Mouse (Mus musculus): Measurements from ENCODE around the gene Sap30l. TPM values are rescaled to one million over a fixed set of nuclear protein-coding genes. Genes with fewer than 3 reads are reported as not detected.
"Not testable (repeated sequence)": the region's sequence is repeated elsewhere in the genome, so short reads cannot be mapped to it uniquely, and the experiment has no call there.

The Sap30l gene
- total and polyA plus RNA-seq, 3 experiments, result 17.1 to 23.1 (median 20.8) TPM

GRCm38 (mm10) chr11:57819999-57820581 is 18.7 kb downstream of the Sap30l start (continued):
- TF ChIP-seq SIN3A (IDR thresholded peaks at IDR 0.05; ENCODE audit: low read length), result no peak
- TF ChIP-seq UBTF (IDR thresholded peaks at IDR 0.05; ENCODE audit: low read depth, low read length), result 0 out of 2 replicates have a peak, but pooled peaks have one; percentile 35
- no peak for TF ChIP-seq MYC (IDR thresholded peaks at IDR 0.05; ENCODE audit: low read depth, low read length)
- no peak for TF ChIP-seq HCFC1 (IDR thresholded peaks at IDR 0.05; ENCODE audit: low read depth, low read length)
- no peak for TF ChIP-seq PAX5 (IDR thresholded peaks at IDR 0.05; ENCODE audit: low read length)
- TF ChIP-seq JUN (IDR thresholded peaks at IDR 0.05; ENCODE audit: insufficient read depth, low read depth, low read length), result no peak
- no peak for TF ChIP-seq NRF1 (IDR thresholded peaks at IDR 0.05; ENCODE audit: low read depth, low read length)
- no peak for TF ChIP-seq TCF12 (IDR thresholded peaks at IDR 0.05; ENCODE audit: low read depth, low read length)
- TF ChIP-seq JUND (conservative IDR thresholded peaks at IDR 0.05; ENCODE audit: low read depth, low read length), result no peak

DNA sequence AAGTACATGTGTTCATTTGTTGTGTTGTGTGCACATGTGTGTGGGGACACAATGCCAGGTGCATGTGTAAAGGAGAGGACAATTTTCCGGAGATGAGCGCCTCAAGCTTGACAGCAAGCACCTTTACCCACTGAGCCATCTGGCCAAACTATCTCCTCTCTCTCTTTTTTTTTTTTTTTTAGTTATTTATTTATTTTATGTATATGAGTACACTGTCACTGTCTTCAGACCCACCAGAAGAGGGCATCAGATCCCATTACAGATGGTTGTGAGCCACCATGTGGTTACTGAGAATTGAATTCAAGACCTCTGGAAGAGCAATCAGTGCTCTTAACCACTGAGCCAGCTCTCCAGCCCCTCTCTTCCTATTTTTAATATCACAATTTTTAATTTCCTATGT is 21.7 kb downstream of the Sap30l start:
- dilution Hi-C loops (cut with MboI; ENCODE audit: extremely low pct_ligation_motif_present, extremely low pct_unique_long_range_greater_than_20kb, low sequenced_read_pairs); H3K79me2 ChIP-seq (replicated peaks; ENCODE audit: control insufficient read depth, extremely low read depth, insufficient read depth, poor library complexity, severe bottlenecking); H3K27ac ChIP-seq (ENCODE audit: insufficient read depth, low read depth); H3K36me3 ChIP-seq (replicated peaks in 1 of 2; ENCODE audit: control insufficient read depth in 1 of 2, insufficient read depth in 1 of 2, low read length in 1 of 2); DNase-seq (ENCODE audit: extremely low read depth); H3K4me3 ChIP-seq (replicated peaks in 1 of 3; ENCODE audit: low read depth in 2 of 3, low read length in 2 of 3, poor library complexity in 1 of 3); H3K9me3 ChIP-seq (replicated peaks; ENCODE audit: low read length); H3K4me1 ChIP-seq (ENCODE audit: control insufficient read depth in 1 of 2, insufficient read depth in 2 of 2); H3K4me2 ChIP-seq (ENCODE audit: insufficient read depth, low read depth, poor library complexity, severe bottlenecking); H3K9ac ChIP-seq (ENCODE audit: insufficient read depth, low read depth): not testable (repeated sequence)
- in situ Hi-C loops (cut with MboI; ENCODE audit: low pct_ligation_motif_present, low pct_unique_long_range_greater_than_20kb, low sequenced_read_pairs), result loop anchor here (5.0 kb wide), 1 partner anchor 109 kb away; no protein-coding TSS in a partner anchor
- TF ChIP-seq CTCF (conservative IDR thresholded peaks at IDR 0.05 in 1 of 2, IDR thresholded peaks at IDR 0.05 in 1 of 2; ENCODE audit: low read depth in 2 of 2, low read length in 2 of 2) (peak in 1 of 2 experiments; percentile 45; a peak in 2 of 4 replicates), ZNF384 (IDR thresholded peaks at IDR 0.05; ENCODE audit: low read depth, low read length) (peak; percentile 57; the same call in 1 of the 2 replicates)
- peaks cover 32% of the 10 kb centered on the region for H3K27me3 ChIP-seq (replicated peaks)

DNA sequence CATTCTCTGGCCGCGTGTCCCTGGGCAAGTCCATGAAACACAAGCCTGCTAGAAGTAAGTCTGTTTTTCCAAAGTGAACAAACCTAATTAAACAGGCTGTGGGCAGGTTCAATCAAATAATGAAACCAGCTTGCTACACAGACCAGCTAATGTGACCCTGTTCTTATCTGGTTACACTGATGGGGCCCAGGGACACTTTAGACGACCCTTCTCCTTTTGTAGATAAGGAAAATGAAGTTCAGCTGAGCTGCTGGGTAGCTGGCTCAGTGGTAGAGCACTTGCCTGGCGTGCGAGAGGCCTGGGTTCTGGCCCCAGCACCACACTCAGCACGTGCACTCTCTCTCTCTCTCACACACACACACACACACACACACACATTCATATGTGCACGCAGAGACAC is 22.3 kb downstream of the Sap30l start:
- dilution Hi-C loops (cut with MboI; ENCODE audit: extremely low pct_ligation_motif_present, extremely low pct_unique_long_range_greater_than_20kb, low sequenced_read_pairs), result no loop called here

More for the DNA sequence above, 22.3 kb downstream of the Sap30l start:
- Histone ChIP-seq H3K4me1 (ENCODE audit: control insufficient read depth in 1 of 2, insufficient read depth in 2 of 2) (peaks cover 0 to 3% of the 10 kb centered on the region in 2 experiments; a peak in 1 of 4 replicates), H3K79me2 (replicated peaks; ENCODE audit: control insufficient read depth, extremely low read depth, insufficient read depth, poor library complexity, severe bottlenecking) (no peaks in the 10 kb centered on the region), H3K27ac (ENCODE audit: insufficient read depth, low read depth) (no peak overlapping the region), H3K27me3 (replicated peaks) (peaks cover 37% of the 10 kb centered on the region), H3K4me3 (replicated peaks in 1 of 3; ENCODE audit: low read depth in 2 of 3, low read length in 2 of 3, poor library complexity in 1 of 3) (no peak overlapping the region), H3K9ac (ENCODE audit: insufficient read depth, low read depth) (no peak overlapping the region), H3K36me3 (replicated peaks in 1 of 2; ENCODE audit: control insufficient read depth in 1 of 2, insufficient read depth in 1 of 2, low read length in 1 of 2) (no peaks in the 10 kb centered on the region), H3K9me3 (replicated peaks; ENCODE audit: low read length) (no peaks in the 10 kb centered on the region), H3K4me2 (ENCODE audit: insufficient read depth, low read depth, poor library complexity, severe bottlenecking) (no peak overlapping the region)
- in situ Hi-C loops (cut with MboI; ENCODE audit: low pct_ligation_motif_present, low pct_unique_long_range_greater_than_20kb, low sequenced_read_pairs), result loop anchor here (5.0 kb wide), 1 partner anchor 109 kb away; no protein-coding TSS in a partner anchor
- no peak for DNase-seq (ENCODE audit: extremely low read depth)
- TF ChIP-seq NELFE (IDR thresholded peaks at IDR 0.05; ENCODE audit: low read depth, low read length) (no peak), MYC (IDR thresholded peaks at IDR 0.05; ENCODE audit: low read depth, low read length) (no peak), MEF2A (IDR thresholded peaks at IDR 0.05; ENCODE audit: borderline replicate concordance, low read depth, low read length) (no peak), MAX (IDR thresholded peaks at IDR 0.05; ENCODE audit: low read length) (no peak), SIN3A (IDR thresholded peaks at IDR 0.05; ENCODE audit: low read length) (no peak), ETS1 (conservative IDR thresholded peaks at IDR 0.05; ENCODE audit: low read depth, low read length) (no peak), POLR2AphosphoS2 (IDR thresholded peaks at IDR 0.05; ENCODE audit: low read depth, low read length) (no peak), HCFC1 (IDR thresholded peaks at IDR 0.05; ENCODE audit: low read depth, low read length) (no peak), JUN (IDR thresholded peaks at IDR 0.05; ENCODE audit: insufficient read depth, low read depth, low read length) (no peak), CTCF (conservative IDR thresholded peaks at IDR 0.05 in 1 of 2, IDR thresholded peaks at IDR 0.05 in 1 of 2; ENCODE audit: low read depth in 2 of 2, low read length in 2 of 2) (no peak), JUND (conservative IDR thresholded peaks at IDR 0.05; ENCODE audit: low read depth, low read length) (no peak), USF1 (IDR thresholded peaks at IDR 0.05; ENCODE audit: low read depth, low read length) (no peak), CHD2 (IDR thresholded peaks at IDR 0.05; ENCODE audit: low read length) (no peak), ZKSCAN1 (IDR thresholded peaks at IDR 0.05; ENCODE audit: borderline replicate concordance, low read depth, low read length) (no peak), E2F4 (IDR thresholded peaks at IDR 0.05; ENCODE audit: insufficient replicate concordance, low read depth, low read length) (no peak), POLR2A (IDR thresholded peaks at IDR 0.05; ENCODE audit: low read depth, low read length) (no peak), RAD21 (IDR thresholded peaks at IDR 0.05; ENCODE audit: low read depth, low read length) (no peak), MXI1 (IDR thresholded peaks at IDR 0.05; ENCODE audit: low read depth, low read length) (no peak)

All from CH12.LX (cell line).